Mouse (Mus musculus): Measurements from ENCODE around the gene Eif4g1.

GRCm38 (mm10) chr16:20715976-20716840 is 48.1 kb downstream of the Eif4g1 start:
- no peak for TF ChIP-seq GATA1 (IDR thresholded peaks at IDR 0.05; ENCODE audit: borderline replicate concordance, low read length)
- TF ChIP-seq FLI1 (IDR thresholded peaks at IDR 0.05; ENCODE audit: low read length) = no peak

Measured in megakaryocyte, embryonic 14.5 days (primary cell).